Mouse (Mus musculus) spleen, adult 2 months (tissue): ENCODE results near the gene Ugt1a7c. TPM values are rescaled to one million over a fixed set of nuclear protein-coding genes. Genes with fewer than 3 reads are reported as not detected.
"Not testable (repeated sequence)": the region's sequence is repeated elsewhere in the genome, so short reads cannot be mapped to it uniquely, and the experiment has no call there.

Experiments used
- DNase-seq, 2 experiments: peaks; one replicate each; pipeline versions ENCODE4 v3.0.0 to v3.0.0-alpha.2; 2012 to 2021; ENCODE audit warnings: low spot score in 2 of 2, low read depth in 1 of 2
- H3K27ac ChIP-seq: fragments of 200-500 bp; 2 replicates; pipeline ENCODE4 v1.5.1; 2012; ENCODE audit warnings: low read length, inconsistent platforms; ENCODE audit not compliant: insufficient read depth
- H3K27me3 ChIP-seq: fragments of 200-500 bp; 2 replicates; pipeline ENCODE4 v1.6.1; 2012; ENCODE audit warnings: mild to moderate bottlenecking, moderate library complexity, low read length, inconsistent platforms; ENCODE audit not compliant: control insufficient read depth, insufficient read depth
- H3K36me3 ChIP-seq: fragments of 200-500 bp; 2 replicates; pipeline ENCODE4 v1.6.1; 2012; ENCODE audit warnings: mild to moderate bottlenecking, low read length, inconsistent platforms; ENCODE audit not compliant: control insufficient read depth, insufficient read depth
- H3K4me1 ChIP-seq: fragments of 200-500 bp; 2 replicates; pipeline ENCODE4 v1.6.1; 2011; ENCODE audit warnings: inconsistent platforms; ENCODE audit not compliant: control insufficient read depth, insufficient read depth, insufficient read length
- H3K4me3 ChIP-seq: fragments of 200-500 bp; 2 replicates; pipeline ENCODE4 v1.5.1; 2011; ENCODE audit warnings: mild to moderate bottlenecking, inconsistent platforms; ENCODE audit not compliant: insufficient read depth, insufficient read length; ENCODE audit errors: extremely low read depth
- CTCF ChIP-seq: fragments of 200-500 bp; IDR thresholded peaks from 2 replicates; pipeline ENCODE4 v1.5.1; 2011; ENCODE audit warnings: mild to moderate bottlenecking, inconsistent platforms; ENCODE audit not compliant: insufficient read depth, insufficient read length, insufficient replicate concordance; ENCODE audit errors: extremely low read depth
- POLR2A ChIP-seq: fragments of 200-500 bp; IDR thresholded peaks from 2 replicates; pipeline ENCODE4 v1.6.1; 2011; ENCODE audit warnings: low read depth, low read length, inconsistent platforms
- WGBS: fragments of 180-500 bp; shearing (Covaris S2); methylation state at CpG from one replicate; pipeline ENCODE4 v1.1.7; 2018; 5-methylcytosine and 5-hydroxymethylcytosine counted together
- polyA plus RNA-seq: library from polyadenylated mRNA; depleted of rRNA; stranded (reverse); fragments of >200 nt; gene quantifications from 2 replicates; pipeline ENCODE4 v1.2.3, GENCODE M21; 2012; rRNA removed

Ugt1a7c gene
- 1.5 and 3.5 TPM in 2 replicates for polyA plus RNA-seq

- DNase-seq, result no peak
- Histone ChIP-seq H3K4me1 (peaks cover 2% of the 10 kb centered on the region; the same call in 1 of the 2 replicates), H3K27ac (peak within 1 kb of the TSS; percentile 61), H3K36me3 (no peaks in the 10 kb centered on the region), H3K4me3 (peak within 1 kb of the TSS; percentile 53; the same call in 1 of the 2 replicates), H3K27me3 (no peaks in the 10 kb centered on the region)
- WGBS, result 6% methylated on average over 10 of the region's 10 CpGs
- TF ChIP-seq POLR2A (no peak), CTCF (no peak)
Observed at GRCm38 (mm10) chr1:88094941-88095492, at the start of gene Ugt1a7c. Gene Ugt1a7c (plus strand): TSS chr1:88095062.

GRCm38 (mm10) chr1:88047408-88047807 lies 47.5 kb upstream of the Ugt1a7c start:
- DNase-seq, H3K27ac ChIP-seq: not testable (repeated sequence)
- 83% methylated on average over 2 of the region's 2 CpGs for WGBS

GRCm38 (mm10) chr1:88055088-88055487 lies 39.8 kb upstream of the Ugt1a7c start, which contains the start of gene Ugt1a10:
Gene Ugt1a10 (plus strand): TSS chr1:88055388.
- no peak within 1 kb of the TSS for H3K4me3 ChIP-seq
- H3K36me3 ChIP-seq, result no peaks in the 10 kb centered on the region
- H3K27ac ChIP-seq, result no peak within 1 kb of the TSS
- no peaks in the 10 kb centered on the region for H3K27me3 ChIP-seq
- TF ChIP-seq POLR2A (no peak), CTCF (no peak)
- no peaks in the 10 kb centered on the region for H3K4me1 ChIP-seq
- no peak for DNase-seq
- 83% methylated on average over 1 of the region's 1 CpGs for WGBS

More at GRCm38 (mm10) chr1:88047408-88047807, 47.5 kb upstream of the Ugt1a7c start:
- not testable (repeated sequence) for H3K36me3 ChIP-seq, H3K4me1 ChIP-seq, H3K4me3 ChIP-seq, H3K27me3 ChIP-seq

- 64% methylated on average over 1 of the region's 2 CpGs for WGBS
- H3K4me1 ChIP-seq, H3K4me3 ChIP-seq, H3K27me3 ChIP-seq, H3K36me3 ChIP-seq, H3K27ac ChIP-seq, DNase-seq: not testable (repeated sequence)
Observed at GRCm38 (mm10) chr1:88066472-88067102, 28.3 kb upstream of the Ugt1a7c start.

- Histone ChIP-seq H3K27ac (no peak within 1 kb of the TSS), H3K4me3 (no peak within 1 kb of the TSS), H3K36me3 (no peaks in the 10 kb centered on the region), H3K27me3 (no peaks in the 10 kb centered on the region), H3K4me1 (no peaks in the 10 kb centered on the region)
- WGBS, result 88% methylated on average over 2 of the region's 2 CpGs
- no peak for TF ChIP-seq POLR2A
- TF ChIP-seq CTCF, result no peak
- DNase-seq, result no peak
Observed at GRCm38 (mm10) chr1:88070495-88070894, 24.4 kb upstream of the Ugt1a7c start, which contains the start of gene Ugt1a9. Gene Ugt1a9 (plus strand): TSS chr1:88070800.

- Histone ChIP-seq H3K36me3 (no peaks in the 10 kb centered on the region), H3K4me3 (no peak overlapping the region), H3K4me1 (no peaks in the 10 kb centered on the region), H3K27me3 (no peaks in the 10 kb centered on the region), H3K27ac (no peak overlapping the region)
- TF ChIP-seq POLR2A (no peak), CTCF (no peak)
- 86% methylated on average over 4 of the region's 4 CpGs for WGBS
- DNase-seq, result no peak
Observed at GRCm38 (mm10) chr1:88070902-88071301, 24.0 kb upstream of the Ugt1a7c start.

- no peaks in the 10 kb centered on the region for H3K36me3 ChIP-seq
- no peaks in the 10 kb centered on the region for H3K4me1 ChIP-seq
- WGBS, result 89% methylated on average over 2 of the region's 2 CpGs
- no peak overlapping the region for H3K4me3 ChIP-seq
- TF ChIP-seq POLR2A (no peak), CTCF (no peak)
- DNase-seq, result no peak
- H3K27me3 ChIP-seq, result no peaks in the 10 kb centered on the region
- no peak overlapping the region for H3K27ac ChIP-seq
Observed at GRCm38 (mm10) chr1:88074471-88074870, 20.4 kb upstream of the Ugt1a7c start.
